ENCODE assay signal across 12 mouse cellular contexts in genomic region chr1:72578806-72579205, GRCm38 (mm10). TPM values are rescaled to one million over a fixed set of nuclear protein-coding genes. Genes with fewer than 3 reads are reported as not detected.
A peak's percentile ranks its signal among the peaks of the same experiment; 100 is the strongest.
DNase-seq lines count a peak whose midpoint lies in the region; ATAC-seq lines count a peak whose summit lies in the region.
"Had no signal": no experiment of that assay in that cellular context is flagged by ENCODE, and none has a peak within 500 bp of the region (broad histone marks: within the 10 kb centered on the region; RNA-seq: fewer than 3 reads in every experiment).

No protein-coding gene starts in this region.

- peak overlapping the region; percentile 62; the same call in 1 of the 2 replicates for H3K27ac ChIP-seq in hindbrain, embryonic 11.5 days (ENCODE audit: low read depth, low read length)
- H3K27ac ChIP-seq in neural tube, embryonic 13.5 days (replicated peaks), result no peak overlapping the region; the same call in 1 of the 2 replicates
- H3K27ac ChIP-seq in heart, embryonic 12.5 days (ENCODE audit: poor library complexity, severe bottlenecking), result no peak overlapping the region

- H3K4me2 ChIP-seq in hindbrain, embryonic 11.5 days (replicated peaks; ENCODE audit: low read depth, low read length), result no peak overlapping the region; the same call in 1 of the 2 replicates
- peak overlapping the region; percentile 34 for H3K4me2 ChIP-seq in neural tube, embryonic 13.5 days
- H3K4me2 ChIP-seq in heart, embryonic 12.5 days, result no peak overlapping the region

- H3K9me3 ChIP-seq in megakaryocyte, embryonic 14.5 days, result no peaks in the 10 kb centered on the region
- no peaks in the 10 kb centered on the region for H3K9me3 ChIP-seq in hindbrain, embryonic 11.5 days (ENCODE audit: control insufficient read depth, low read length)
- no peaks in the 10 kb centered on the region for H3K9me3 ChIP-seq in neural tube, embryonic 13.5 days
- H3K9me3 ChIP-seq in heart, embryonic 12.5 days (replicated peaks), result no peaks in the 10 kb centered on the region

- no peak for ATAC-seq in megakaryocyte, adult 5-6 weeks (ENCODE audit: poor library complexity, severe bottlenecking)
- no peak for ATAC-seq in hindbrain, embryonic 11.5 days (ENCODE audit: low FRiP score)
- ATAC-seq in neural tube, embryonic 13.5 days (ENCODE audit: low read depth), result no peak
- ATAC-seq in heart, embryonic 12.5 days (ENCODE audit: insufficient number of reproducible peaks, low FRiP score), result no peak
- ATAC-seq: intestine, postnatal 0 days had no signal

- peak overlapping the region; percentile 86 for H3K4me3 ChIP-seq in megakaryocyte, embryonic 14.5 days (replicated peaks)
- no peak overlapping the region for H3K4me3 ChIP-seq in hindbrain, embryonic 11.5 days (ENCODE audit: low read depth, low read length)
- no peak overlapping the region for H3K4me3 ChIP-seq in neural tube, embryonic 13.5 days
- H3K4me3 ChIP-seq in heart, embryonic 12.5 days, result no peak overlapping the region

- H3K9ac ChIP-seq in hindbrain, embryonic 11.5 days (ENCODE audit: low read depth, low read length), result no peak overlapping the region
- H3K9ac ChIP-seq in neural tube, embryonic 13.5 days, result no peak overlapping the region
- no peak overlapping the region for H3K9ac ChIP-seq in heart, embryonic 12.5 days

- peaks cover 24% of the 10 kb centered on the region for H3K4me1 ChIP-seq in megakaryocyte, embryonic 14.5 days
- H3K4me1 ChIP-seq in hindbrain, embryonic 11.5 days (replicated peaks; ENCODE audit: control insufficient read depth, insufficient read depth, low read length), result peaks cover 7% of the 10 kb centered on the region; the same call in 1 of the 2 replicates
- peaks cover 35% of the 10 kb centered on the region for H3K4me1 ChIP-seq in neural tube, embryonic 13.5 days (replicated peaks)
- H3K4me1 ChIP-seq in heart, embryonic 12.5 days (replicated peaks), result peaks cover under 1% of the 10 kb centered on the region

- DNase-seq in c-Kit-positive CD71-positive TER-119-negative erythroid progenitor cells, embryonic 14.5 days (ENCODE audit: low read depth), result peak; percentile 24
- DNase-seq in hindbrain, embryonic 11.5 days (ENCODE audit: low spot score), result peak; percentile 62
- no peak for DNase-seq in adrenal gland, adult (ENCODE audit: inconsistent age in 2 of 2, low spot score in 1 of 2)
- no peak for DNase-seq in natural killer cell, adult 2 months (ENCODE audit: low spot score in 2 of 2)
- DNase-seq: thymus, adult 18-20 months had no signal

- peaks cover 26% of the 10 kb centered on the region for H3K27me3 ChIP-seq in megakaryocyte, embryonic 14.5 days (replicated peaks)
- H3K27me3 ChIP-seq in hindbrain, embryonic 11.5 days (ENCODE audit: control insufficient read depth, insufficient read depth, low read length), result no peaks in the 10 kb centered on the region
- H3K27me3 ChIP-seq in neural tube, embryonic 13.5 days, result no peaks in the 10 kb centered on the region
- H3K27me3 ChIP-seq in heart, embryonic 12.5 days (replicated peaks), result peaks cover 41% of the 10 kb centered on the region

- 27% methylated on average over 4 of the region's 4 CpGs for WGBS in hindbrain, embryonic 11.5 days
- 20% methylated on average over 4 of the region's 4 CpGs for WGBS in neural tube, embryonic 13.5 days
- WGBS in heart, embryonic 12.5 days, result 31% methylated on average over 4 of the region's 4 CpGs

- H3K36me3 ChIP-seq in megakaryocyte, embryonic 14.5 days (replicated peaks; ENCODE audit: low read length), result no peaks in the 10 kb centered on the region
- H3K36me3 ChIP-seq in hindbrain, embryonic 11.5 days (ENCODE audit: control insufficient read depth, insufficient read depth, low read length), result no peaks in the 10 kb centered on the region
- no peaks in the 10 kb centered on the region for H3K36me3 ChIP-seq in neural tube, embryonic 13.5 days
- no peaks in the 10 kb centered on the region for H3K36me3 ChIP-seq in heart, embryonic 12.5 days

RNA-seq across cellular contexts. Expression of gene Smarcal1, which starts 4.2 kb away (rescaled TPM):
- 5.1 and 6.5 TPM in 2 replicates for polyA plus RNA-seq in megakaryocyte, embryonic 14.5 days (2012; ENCODE audit: insufficient read depth, low replicate concordance)
- 16.3 and 18.0 TPM in 2 replicates for total RNA-seq in megakaryocyte, adult 5-6 weeks (2015)
- 15.3 and 18.6 TPM in 2 replicates for total RNA-seq in megakaryocyte, adult 5-6 weeks (2017)
- 32.1 and 33.6 TPM in 2 replicates for polyA plus RNA-seq in hindbrain, embryonic 11.5 days (2014; fragmentation: Nextera tagmentation; extraction: Ambion mirVana)
- polyA plus RNA-seq in neural tube, embryonic 13.5 days (2015; fragmentation: Nextera tagmentation; extraction: Ambion mirVana), result 23.1 and 24.0 TPM in 2 replicates
- 18.5 and 18.7 TPM in 2 replicates for polyA plus RNA-seq in heart, embryonic 12.5 days (2016; fragmentation: Nextera tagmentation; extraction: Ambion mirVana)

RNA-seq across cellular contexts. Expression of gene March4, which starts 42.1 kb away (rescaled TPM):
- polyA plus RNA-seq in megakaryocyte, embryonic 14.5 days (2012; ENCODE audit: insufficient read depth, low replicate concordance), result 0.07 and 0.48 TPM in 2 replicates
- 0.05 TPM in 1 of 2 replicates, not detected in the other for total RNA-seq in megakaryocyte, adult 5-6 weeks (2015)
- not detected in 2 replicates for total RNA-seq in megakaryocyte, adult 5-6 weeks (2017)
- polyA plus RNA-seq in hindbrain, embryonic 11.5 days (2014; fragmentation: Nextera tagmentation; extraction: Ambion mirVana), result 1.1 and 1.5 TPM in 2 replicates
- 7.2 and 7.8 TPM in 2 replicates for polyA plus RNA-seq in neural tube, embryonic 13.5 days (2015; fragmentation: Nextera tagmentation; extraction: Ambion mirVana)
- polyA plus RNA-seq in heart, embryonic 12.5 days (2016; fragmentation: Nextera tagmentation; extraction: Ambion mirVana), result not detected in 2 replicates
- total RNA-seq: granulocyte monocyte progenitor cell, adult 5-6 weeks; liver, adult 2 months had no signal
- polyA plus RNA-seq: liver, adult 2 months had no signal

Comparison
In these comparisons a context has a peak if more than half of its experiments do, and no peak if none do; other contexts are left out.
1. DNase-seq: peak in c-Kit-positive CD71-positive TER-119-negative erythroid progenitor cells, embryonic 14.5 days (single experiment) and hindbrain, embryonic 11.5 days (single experiment); none in adrenal gland, adult (0 of 2) and natural killer cell, adult 2 months (0 of 2).